Mouse (Mus musculus): ENCODE data around the gene Atad1. TPM values are rescaled to one million over a fixed set of nuclear protein-coding genes. Genes with fewer than 3 reads are reported as not detected.
"Not testable (repeated sequence)": the region's sequence is repeated elsewhere in the genome, so short reads cannot be mapped to it uniquely, and the experiment has no call there.

Gene Atad1
- polyA plus RNA-seq, 1 experiment from 2014 or later = 79.7 TPM

DNA sequence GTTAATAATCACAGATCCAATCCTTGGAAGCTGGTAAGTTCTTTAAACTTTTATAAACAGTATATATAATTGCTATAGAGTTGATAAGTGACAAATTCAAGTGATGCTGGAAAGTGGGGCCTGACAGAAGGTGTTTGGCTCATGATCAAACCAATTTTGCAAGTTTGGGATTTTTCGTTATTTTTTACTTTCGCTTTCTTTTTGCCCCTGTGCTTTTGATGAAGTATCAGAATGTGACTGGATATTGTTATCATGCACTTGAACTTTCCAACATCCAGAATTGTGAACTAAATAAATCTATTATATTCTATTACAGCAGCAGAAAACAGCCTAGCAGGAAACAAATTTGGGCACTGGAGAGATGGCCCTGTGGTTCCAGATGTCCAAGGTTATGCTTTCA lies 58.7 kb downstream of the Atad1 start:
- no peaks in the 10 kb centered on the region for H3K27me3 ChIP-seq (replicated peaks; ENCODE audit: control insufficient read depth, insufficient read depth, low read length)
- no peak for DNase-seq (ENCODE audit: low spot score)
- H3K36me3 ChIP-seq (ENCODE audit: control insufficient read depth, insufficient read depth, low read length) = peaks cover 64% of the 10 kb centered on the region
- H3K9ac ChIP-seq (ENCODE audit: low read length) = no peak overlapping the region
- H3K9me3 ChIP-seq (ENCODE audit: control insufficient read depth, low read length) = no peaks in the 10 kb centered on the region
- no peak for ATAC-seq (replicated peaks; ENCODE audit: low FRiP score, low TSS enrichment, low read depth)
- 95% methylated on average over 2 of the region's 2 CpGs for WGBS
- H3K4me1 ChIP-seq (replicated peaks; ENCODE audit: control insufficient read depth, insufficient read depth, low read length) = no peaks in the 10 kb centered on the region
- no peak overlapping the region for H3K4me3 ChIP-seq (ENCODE audit: low read depth, low read length)
- no peak overlapping the region for H3K4me2 ChIP-seq (ENCODE audit: low read length)
- no peak overlapping the region for H3K27ac ChIP-seq (ENCODE audit: low read depth)

DNA sequence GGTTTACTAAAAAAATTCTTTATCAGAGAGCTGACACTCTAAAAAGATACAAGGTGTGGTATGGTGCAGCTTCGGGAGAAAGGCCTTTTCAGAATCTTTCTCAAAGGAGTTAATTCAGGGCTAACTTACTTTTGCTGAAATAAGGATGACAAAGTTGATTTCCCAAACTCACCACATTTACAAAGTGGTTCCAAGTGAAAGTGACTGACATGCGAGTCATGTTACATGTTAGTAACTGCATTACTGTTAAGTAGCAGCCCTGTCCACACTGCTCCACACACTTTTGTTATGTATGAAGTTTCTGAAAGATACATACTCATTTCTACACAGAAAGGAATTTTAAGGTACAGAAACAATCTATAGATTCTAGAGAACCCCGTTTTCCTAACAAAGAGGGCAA lies 63.8 kb downstream of the Atad1 start:
- H3K9ac ChIP-seq (ENCODE audit: low read length) = no peak overlapping the region
- H3K36me3 ChIP-seq (ENCODE audit: control insufficient read depth, insufficient read depth, low read length) = peaks cover 79% of the 10 kb centered on the region
- H3K4me2 ChIP-seq (ENCODE audit: low read length) = no peak overlapping the region
- no peak overlapping the region for H3K27ac ChIP-seq (ENCODE audit: low read depth)
- no peaks in the 10 kb centered on the region for H3K27me3 ChIP-seq (replicated peaks; ENCODE audit: control insufficient read depth, insufficient read depth, low read length)
- no peaks in the 10 kb centered on the region for H3K9me3 ChIP-seq (ENCODE audit: control insufficient read depth, low read length)
- no peaks in the 10 kb centered on the region for H3K4me1 ChIP-seq (replicated peaks; ENCODE audit: control insufficient read depth, insufficient read depth, low read length)
- H3K4me3 ChIP-seq (ENCODE audit: low read depth, low read length) = no peak overlapping the region
- ATAC-seq (replicated peaks; ENCODE audit: low FRiP score, low TSS enrichment, low read depth) (no peak), DNase-seq (ENCODE audit: low spot score) (no peak)
- 91% methylated on average over 3 of the region's 3 CpGs for WGBS

DNA sequence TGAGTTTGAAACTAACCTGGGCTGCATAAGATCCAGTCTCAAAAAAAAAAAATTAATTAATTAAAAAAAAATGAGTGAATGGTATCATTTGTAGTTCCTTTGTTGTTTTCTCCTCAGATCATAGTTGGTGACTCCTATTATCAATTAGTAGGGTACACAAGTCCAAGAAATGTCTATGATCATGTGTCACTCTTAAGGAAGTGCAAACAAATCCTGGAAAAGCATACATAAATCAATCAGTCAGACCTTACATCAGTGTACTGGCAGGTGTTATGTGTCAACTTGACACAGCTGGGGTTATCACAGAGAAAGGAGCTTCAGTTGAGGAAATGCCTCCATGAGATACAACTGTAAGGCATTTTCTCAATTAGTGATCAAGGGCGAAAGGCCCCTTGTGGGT lies 71.8 kb downstream of the Atad1 start:
- not testable (repeated sequence) for H3K4me3 ChIP-seq (ENCODE audit: low read depth, low read length); H3K9me3 ChIP-seq (ENCODE audit: control insufficient read depth, low read length); ATAC-seq (replicated peaks; ENCODE audit: low FRiP score, low TSS enrichment, low read depth); H3K27ac ChIP-seq (ENCODE audit: low read depth); H3K4me1 ChIP-seq (replicated peaks; ENCODE audit: control insufficient read depth, insufficient read depth, low read length); DNase-seq (ENCODE audit: low spot score); H3K9ac ChIP-seq (ENCODE audit: low read length); H3K4me2 ChIP-seq (ENCODE audit: low read length); H3K27me3 ChIP-seq (replicated peaks; ENCODE audit: control insufficient read depth, insufficient read depth, low read length)
- H3K36me3 ChIP-seq (ENCODE audit: control insufficient read depth, insufficient read depth, low read length) = peaks cover 24% of the 10 kb centered on the region
- WGBS = 73% methylated on average over 1 of the region's 1 CpGs

DNA sequence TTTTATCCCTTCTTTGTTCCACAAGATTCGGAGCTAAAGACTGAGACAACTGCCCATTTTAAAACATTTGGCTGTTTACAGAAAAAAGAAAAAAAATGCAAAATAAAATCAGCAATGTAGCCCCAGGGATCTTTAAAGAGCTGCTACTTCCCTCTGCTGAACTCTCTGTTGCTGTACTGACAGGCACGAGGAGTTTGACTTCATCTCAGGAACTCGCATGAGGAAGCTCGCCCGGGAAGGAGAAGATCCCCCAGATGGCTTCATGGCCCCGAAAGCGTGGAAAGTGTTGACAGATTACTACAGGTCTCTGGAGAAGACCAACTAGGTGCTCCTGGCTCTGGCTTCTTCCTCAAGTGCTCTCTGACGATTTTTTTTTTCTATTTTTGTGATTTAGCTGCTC lies 74.3 kb downstream of the Atad1 start:
- no peak overlapping the region for H3K9ac ChIP-seq (ENCODE audit: low read length)
- peaks cover 6% of the 10 kb centered on the region; the same call in 1 of the 2 replicates for H3K36me3 ChIP-seq (ENCODE audit: control insufficient read depth, insufficient read depth, low read length)
- no peak for DNase-seq (ENCODE audit: low spot score)
- H3K4me3 ChIP-seq (ENCODE audit: low read depth, low read length) = no peak overlapping the region
- H3K4me1 ChIP-seq (replicated peaks; ENCODE audit: control insufficient read depth, insufficient read depth, low read length) = no peaks in the 10 kb centered on the region
- no peak overlapping the region for H3K4me2 ChIP-seq (ENCODE audit: low read length)
- no peaks in the 10 kb centered on the region for H3K27me3 ChIP-seq (replicated peaks; ENCODE audit: control insufficient read depth, insufficient read depth, low read length)
- no peak overlapping the region for H3K27ac ChIP-seq (ENCODE audit: low read depth)
- no peaks in the 10 kb centered on the region for H3K9me3 ChIP-seq (ENCODE audit: control insufficient read depth, low read length)
- 83% methylated on average over 8 of the region's 8 CpGs for WGBS
- no peak for ATAC-seq (replicated peaks; ENCODE audit: low FRiP score, low TSS enrichment, low read depth)

DNA sequence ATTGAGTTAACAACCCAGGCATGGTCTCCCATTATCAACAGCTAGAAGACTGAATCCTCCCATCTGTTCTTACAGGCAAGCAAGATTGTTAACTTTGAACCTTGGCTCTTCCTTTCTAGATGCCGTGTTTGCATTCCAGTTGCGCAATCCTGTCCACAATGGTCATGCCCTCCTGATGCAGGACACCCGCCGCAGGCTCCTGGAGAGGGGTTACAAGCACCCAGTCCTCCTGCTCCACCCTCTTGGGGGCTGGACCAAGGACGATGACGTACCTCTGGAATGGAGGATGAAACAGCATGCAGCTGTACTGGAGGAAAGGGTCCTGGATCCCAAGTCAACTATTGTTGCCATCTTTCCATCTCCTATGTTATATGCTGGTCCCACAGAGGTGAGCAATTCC lies 76.7 kb downstream of the Atad1 start:
- Histone ChIP-seq H3K27me3 (replicated peaks; ENCODE audit: control insufficient read depth, insufficient read depth, low read length) (no peaks in the 10 kb centered on the region), H3K4me1 (replicated peaks; ENCODE audit: control insufficient read depth, insufficient read depth, low read length) (no peaks in the 10 kb centered on the region), H3K4me2 (ENCODE audit: low read length) (no peak overlapping the region), H3K4me3 (ENCODE audit: low read depth, low read length) (no peak overlapping the region), H3K27ac (ENCODE audit: low read depth) (no peak overlapping the region), H3K36me3 (ENCODE audit: control insufficient read depth, insufficient read depth, low read length) (0 out of 2 replicates have a peak, but pooled peaks cover 6% of the 10 kb centered on the region), H3K9ac (ENCODE audit: low read length) (no peak overlapping the region), H3K9me3 (ENCODE audit: control insufficient read depth, low read length) (no peaks in the 10 kb centered on the region)
- 87% methylated on average over 6 of the region's 6 CpGs for WGBS
- DNase-seq (ENCODE audit: low spot score) = no peak
- ATAC-seq (replicated peaks; ENCODE audit: low FRiP score, low TSS enrichment, low read depth) = no peak

DNA sequence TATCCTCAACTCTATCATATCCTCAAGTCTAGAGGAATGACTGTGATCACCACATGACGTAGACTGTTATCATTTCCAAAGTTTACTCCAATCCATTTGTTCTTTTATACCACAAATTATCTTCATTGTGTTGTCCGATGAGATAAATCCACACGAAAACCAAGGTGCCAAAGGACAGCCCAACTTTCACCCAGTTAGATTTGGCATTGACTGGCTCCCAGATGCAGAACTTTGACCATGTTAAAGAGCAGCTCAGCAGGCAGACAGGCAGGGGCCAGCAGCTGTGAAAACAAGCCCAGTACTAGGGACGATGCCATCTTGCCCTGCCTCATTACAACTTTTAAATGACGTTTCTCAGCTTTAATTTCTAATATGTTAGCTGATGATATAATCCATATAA lies 80.2 kb downstream of the Atad1 start:
- no peak overlapping the region for H3K4me2 ChIP-seq (ENCODE audit: low read length)
- H3K4me3 ChIP-seq (ENCODE audit: low read depth, low read length) = no peak overlapping the region
- no peaks in the 10 kb centered on the region for H3K9me3 ChIP-seq (ENCODE audit: control insufficient read depth, low read length)
- WGBS = 84% methylated on average over 5 of the region's 5 CpGs
- DNase-seq (ENCODE audit: low spot score) (no peak), ATAC-seq (replicated peaks; ENCODE audit: low FRiP score, low TSS enrichment, low read depth) (no peak)
- no peaks in the 10 kb centered on the region for H3K27me3 ChIP-seq (replicated peaks; ENCODE audit: control insufficient read depth, insufficient read depth, low read length)
- no peak overlapping the region for H3K9ac ChIP-seq (ENCODE audit: low read length)
- H3K36me3 ChIP-seq (ENCODE audit: control insufficient read depth, insufficient read depth, low read length) = 0 out of 2 replicates have a peak, but pooled peaks cover 6% of the 10 kb centered on the region
- H3K4me1 ChIP-seq (replicated peaks; ENCODE audit: control insufficient read depth, insufficient read depth, low read length) = no peaks in the 10 kb centered on the region
- no peak overlapping the region for H3K27ac ChIP-seq (ENCODE audit: low read depth)

DNA sequence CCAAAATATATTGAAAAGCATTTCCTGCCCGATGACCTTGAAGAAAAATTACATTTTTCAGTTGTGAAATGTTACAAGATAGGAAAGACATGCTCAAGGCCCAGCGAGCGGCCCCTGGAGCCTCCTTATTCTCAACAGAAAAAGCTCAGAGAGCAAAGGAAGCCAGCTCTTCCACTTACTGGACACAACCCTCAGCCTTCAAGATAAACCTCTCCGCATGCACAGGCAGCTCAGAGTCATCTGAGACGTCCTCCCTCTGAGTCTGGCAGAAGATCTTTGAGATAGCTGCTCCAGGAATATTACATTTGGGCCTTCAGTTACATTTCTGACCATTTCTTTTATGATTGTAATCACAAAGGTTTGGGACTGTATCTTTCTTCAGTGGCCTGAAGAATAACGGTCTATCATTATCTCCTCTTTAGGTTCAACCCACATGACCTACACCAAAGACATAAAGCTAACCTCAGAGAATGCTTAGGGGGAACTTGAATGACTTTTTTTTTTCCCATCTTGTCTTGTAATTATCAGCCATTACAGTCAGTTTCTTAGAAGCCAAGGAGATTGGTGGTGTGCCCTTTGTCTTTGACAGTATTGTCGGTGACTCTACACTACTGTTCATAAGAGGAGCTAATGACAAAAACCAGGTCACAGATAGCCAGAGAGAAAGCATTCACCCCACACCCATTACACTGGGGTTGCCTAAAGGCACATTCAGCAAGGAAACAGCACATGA lies 85.8 kb downstream of the Atad1 start:
- no peaks in the 10 kb centered on the region for H3K9me3 ChIP-seq (ENCODE audit: control insufficient read depth, low read length)
- 85% methylated on average over 7 of the region's 7 CpGs for WGBS
- no peak overlapping the region for H3K4me2 ChIP-seq (ENCODE audit: low read length)
- no peaks in the 10 kb centered on the region for H3K4me1 ChIP-seq (replicated peaks; ENCODE audit: control insufficient read depth, insufficient read depth, low read length)
- no peaks in the 10 kb centered on the region for H3K36me3 ChIP-seq (ENCODE audit: control insufficient read depth, insufficient read depth, low read length)
- H3K9ac ChIP-seq (ENCODE audit: low read length) = no peak overlapping the region
- no peak for DNase-seq (ENCODE audit: low spot score)
- no peak for ATAC-seq (replicated peaks; ENCODE audit: low FRiP score, low TSS enrichment, low read depth)
- no peaks in the 10 kb centered on the region for H3K27me3 ChIP-seq (replicated peaks; ENCODE audit: control insufficient read depth, insufficient read depth, low read length)
- no peak overlapping the region for H3K27ac ChIP-seq (ENCODE audit: low read depth)
- H3K4me3 ChIP-seq (ENCODE audit: low read depth, low read length) = no peak overlapping the region

DNA sequence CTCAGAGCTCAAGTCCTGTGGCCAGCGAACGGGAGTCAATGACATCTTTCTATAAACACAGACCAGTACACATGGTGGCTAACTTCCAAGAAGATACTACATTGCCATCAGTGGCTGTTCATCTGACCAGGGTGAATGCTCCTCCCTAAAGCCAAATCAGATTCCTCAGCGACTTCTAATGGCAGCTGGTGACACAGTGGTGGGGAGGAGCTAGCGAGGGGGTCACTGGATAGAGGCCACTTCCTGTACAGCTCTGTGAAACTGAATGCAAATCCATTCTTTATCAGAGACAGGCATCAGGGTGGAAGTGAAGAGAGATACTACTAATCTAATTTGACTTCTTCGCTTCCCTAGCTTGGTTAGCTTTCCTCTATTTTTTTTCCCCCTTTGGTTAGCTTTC lies 86.5 kb downstream of the Atad1 start:
- WGBS = 81% methylated on average over 5 of the region's 5 CpGs
- H3K27ac ChIP-seq (ENCODE audit: low read depth) = no peak overlapping the region
- H3K4me2 ChIP-seq (ENCODE audit: low read length) = no peak overlapping the region
- ATAC-seq (replicated peaks; ENCODE audit: low FRiP score, low TSS enrichment, low read depth) (no peak), DNase-seq (ENCODE audit: low spot score) (no peak)
- H3K36me3 ChIP-seq (ENCODE audit: control insufficient read depth, insufficient read depth, low read length) = no peaks in the 10 kb centered on the region
- H3K4me3 ChIP-seq (ENCODE audit: low read depth, low read length) = no peak overlapping the region
- no peaks in the 10 kb centered on the region for H3K4me1 ChIP-seq (replicated peaks; ENCODE audit: control insufficient read depth, insufficient read depth, low read length)
- H3K9me3 ChIP-seq (ENCODE audit: control insufficient read depth, low read length) = no peaks in the 10 kb centered on the region
- no peak overlapping the region for H3K9ac ChIP-seq (ENCODE audit: low read length)
- H3K27me3 ChIP-seq (replicated peaks; ENCODE audit: control insufficient read depth, insufficient read depth, low read length) = no peaks in the 10 kb centered on the region

DNA sequence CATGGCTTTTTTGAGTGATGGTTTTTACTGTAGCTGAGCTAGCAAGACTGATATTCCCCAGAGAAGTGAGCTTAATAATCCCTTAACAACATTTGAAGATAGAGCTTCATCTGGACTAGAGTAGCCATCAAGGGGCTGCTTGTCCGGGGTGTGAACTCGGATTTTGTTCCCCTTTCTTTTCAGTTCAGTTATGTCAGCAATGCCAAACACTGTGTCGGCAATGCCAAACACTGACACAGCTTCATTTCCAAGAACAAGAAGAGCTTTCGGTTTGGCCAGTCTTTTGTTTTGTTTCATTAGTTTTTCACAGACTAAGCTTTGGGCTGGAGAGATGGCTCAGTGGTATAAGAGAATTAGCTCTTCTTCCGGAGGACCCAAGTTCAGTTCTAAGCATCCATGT lies 88.5 kb downstream of the Atad1 start:
- DNase-seq (ENCODE audit: low spot score) = no peak
- Histone ChIP-seq H3K27me3 (replicated peaks; ENCODE audit: control insufficient read depth, insufficient read depth, low read length) (no peaks in the 10 kb centered on the region), H3K9me3 (ENCODE audit: control insufficient read depth, low read length) (no peaks in the 10 kb centered on the region), H3K4me3 (ENCODE audit: low read depth, low read length) (no peak overlapping the region), H3K27ac (ENCODE audit: low read depth) (no peak overlapping the region), H3K4me2 (ENCODE audit: low read length) (no peak overlapping the region), H3K9ac (ENCODE audit: low read length) (no peak overlapping the region), H3K4me1 (replicated peaks; ENCODE audit: control insufficient read depth, insufficient read depth, low read length) (no peaks in the 10 kb centered on the region), H3K36me3 (ENCODE audit: control insufficient read depth, insufficient read depth, low read length) (no peaks in the 10 kb centered on the region)
- WGBS = 93% methylated on average over 5 of the region's 5 CpGs
- ATAC-seq (replicated peaks; ENCODE audit: low FRiP score, low TSS enrichment, low read depth) = no peak
